Mouse (Mus musculus) G1E (cell line): ENCODE data around the gene Gm28230.

Experiments
- CTCF ChIP-seq: IDR thresholded peaks from 2 replicates; pipeline ENCODE4 v1.5.1; 2012; ENCODE audit warnings: low read depth, low read length, inconsistent platforms, mixed read lengths
- GATA1 ChIP-seq: IDR thresholded peaks from 2 replicates; pipeline ENCODE4 v1.6.1; 2012; ENCODE audit warnings: borderline replicate concordance, low read length, inconsistent platforms, mixed read lengths

DNA sequence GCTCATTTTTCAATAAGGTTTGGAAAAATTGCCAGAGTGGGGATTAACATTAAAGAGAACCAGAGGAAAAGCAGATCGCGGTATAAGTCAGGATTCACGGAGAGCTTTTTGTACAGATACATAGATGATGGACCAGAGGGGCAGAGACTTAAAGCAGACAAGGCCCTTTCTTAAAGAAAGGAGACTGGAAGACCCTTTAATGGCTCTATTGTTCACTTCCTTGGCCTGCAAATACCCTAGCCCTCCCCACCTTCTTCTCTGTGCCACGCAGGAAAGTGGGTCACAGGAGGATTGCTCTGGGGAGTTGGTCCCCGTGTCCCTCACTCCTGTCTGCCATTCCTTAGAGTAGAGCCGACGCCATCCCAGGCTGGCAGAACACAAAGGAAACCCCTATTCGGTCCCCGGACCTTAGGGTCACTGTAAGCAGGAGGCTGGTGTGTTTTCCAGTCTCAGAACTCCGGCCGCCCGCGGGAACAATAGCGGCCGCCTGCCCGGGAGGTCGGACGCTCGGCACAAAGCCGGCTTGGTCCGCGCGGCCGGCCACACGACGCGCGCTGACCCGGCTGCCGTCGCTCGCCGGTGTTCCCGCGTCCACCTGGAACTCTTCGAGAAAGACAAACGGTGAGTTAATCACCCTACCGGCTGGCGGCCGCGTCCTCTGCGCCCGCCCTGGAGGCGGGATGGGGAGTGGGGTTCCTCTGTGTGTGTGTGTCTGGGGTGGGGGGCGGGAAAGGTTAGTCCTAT, 26.1 kb downstream of the Gm28230 start:
- TF ChIP-seq CTCF = no peak
- TF ChIP-seq GATA1 = no peak
